Mouse (Mus musculus) testis, adult 2 months (tissue): ENCODE measurements at regions not wholly inside any gene's neighbourhood (a gene's known extent, or its start where the extent isn't known, plus 50 kb on each side); places are given as distances from the start of the nearest gene placed in this dataset.

ENCODE experiments used
- H3K27ac ChIP-seq: fragments of 200-500 bp; 2 replicates; pipeline ENCODE4 v1.5.1; 2012; ENCODE audit warnings: low read depth, low read length; ENCODE audit not compliant: control insufficient read depth, insufficient read depth
- H3K27me3 ChIP-seq: fragments of 200-500 bp; 2 replicates; pipeline ENCODE4 v1.6.1; 2012; ENCODE audit warnings: mild to moderate bottlenecking, low read length, moderate library complexity; ENCODE audit not compliant: control insufficient read depth, insufficient read depth
- H3K36me3 ChIP-seq: fragments of 200-500 bp; 2 replicates; pipeline ENCODE4 v1.6.1; 2012; ENCODE audit warnings: mild to moderate bottlenecking, low read length; ENCODE audit not compliant: control insufficient read depth, insufficient read depth
- H3K4me1 ChIP-seq: fragments of 200-500 bp; 2 replicates; pipeline ENCODE4 v1.6.1; 2012; ENCODE audit warnings: low read length; ENCODE audit not compliant: control insufficient read depth, insufficient read depth
- H3K4me3 ChIP-seq: fragments of 200-500 bp; 2 replicates; pipeline ENCODE4 v1.5.1; 2012; ENCODE audit warnings: low read depth, mild to moderate bottlenecking, low read length, moderate library complexity, mixed read lengths; ENCODE audit not compliant: control insufficient read depth
- CTCF ChIP-seq: fragments of 200-500 bp; IDR thresholded peaks from 2 replicates; pipeline ENCODE4 v1.5.1; 2012; ENCODE audit warnings: low read depth, mild to moderate bottlenecking, inconsistent platforms, low read length, moderate library complexity; ENCODE audit not compliant: control insufficient read depth, insufficient read depth, insufficient replicate concordance
- POLR2A ChIP-seq: fragments of 200-500 bp; IDR thresholded peaks from 2 replicates; pipeline ENCODE4 v1.6.1; 2012; ENCODE audit warnings: low read depth, mild to moderate bottlenecking, inconsistent platforms, low read length, moderate library complexity; ENCODE audit not compliant: control insufficient read depth

- TF ChIP-seq CTCF (no peak), POLR2A (no peak)
- no peaks in the 10 kb centered on the region for H3K4me1 ChIP-seq
- H3K27me3 ChIP-seq: no peaks in the 10 kb centered on the region
- no peak overlapping the region for H3K27ac ChIP-seq
- no peaks in the 10 kb centered on the region for H3K36me3 ChIP-seq
- no peak overlapping the region for H3K4me3 ChIP-seq
These were observed 125.9 kb downstream of the Tmem132e start for GRCm38 (mm10) chr11:82514526-82515144.

GRCm38 (mm10) chr11:82508564-82508963 lies 119.9 kb downstream of the Tmem132e start:
- H3K27me3 ChIP-seq: no peaks in the 10 kb centered on the region
- TF ChIP-seq POLR2A (no peak), CTCF (no peak)
- no peaks in the 10 kb centered on the region for H3K36me3 ChIP-seq
- H3K27ac ChIP-seq: no peak overlapping the region
- no peaks in the 10 kb centered on the region; the same call in 1 of the 2 replicates for H3K4me1 ChIP-seq
- no peak overlapping the region for H3K4me3 ChIP-seq
